Mouse (Mus musculus) thymus, postnatal 14 days (tissue): ENCODE measurements around the gene Maco1.

Experiments used
- DNase-seq: peaks from one replicate; pipeline ENCODE4 v3.0.0; 2021

Gene Maco1

GRCm38 (mm10) chr4:134769081-134769811 lies 83.9 kb downstream of the Maco1 start:
- no peak for DNase-seq

GRCm38 (mm10) chr4:134768226-134768888 lies 84.8 kb downstream of the Maco1 start:
- DNase-seq = no peak

- peak; percentile 84 for DNase-seq
These were observed 85.5 kb downstream of the Maco1 start, which contains the start of gene Ldlrap1 for GRCm38 (mm10) chr4:134767426-134768225. Ldlrap1 (minus strand) TSS chr4:134768024.

GRCm38 (mm10) chr4:134766904-134767425 lies 86.2 kb downstream of the Maco1 start:
- DNase-seq = peak; percentile 33

GRCm38 (mm10) chr4:134766277-134766676 lies 86.9 kb downstream of the Maco1 start:
- no peak for DNase-seq

GRCm38 (mm10) chr4:134764333-134764732 lies 88.8 kb downstream of the Maco1 start:
- no peak for DNase-seq

- no peak for DNase-seq
These were observed 90.8 kb downstream of the Maco1 start for GRCm38 (mm10) chr4:134762360-134762759.

GRCm38 (mm10) chr4:134760793-134761201 lies 92.3 kb downstream of the Maco1 start:
- no peak for DNase-seq

- no peak for DNase-seq
These were observed 92.9 kb downstream of the Maco1 start for GRCm38 (mm10) chr4:134760281-134760680.

GRCm38 (mm10) chr4:134759564-134759963 lies 93.6 kb downstream of the Maco1 start:
- DNase-seq = no peak

DNA sequence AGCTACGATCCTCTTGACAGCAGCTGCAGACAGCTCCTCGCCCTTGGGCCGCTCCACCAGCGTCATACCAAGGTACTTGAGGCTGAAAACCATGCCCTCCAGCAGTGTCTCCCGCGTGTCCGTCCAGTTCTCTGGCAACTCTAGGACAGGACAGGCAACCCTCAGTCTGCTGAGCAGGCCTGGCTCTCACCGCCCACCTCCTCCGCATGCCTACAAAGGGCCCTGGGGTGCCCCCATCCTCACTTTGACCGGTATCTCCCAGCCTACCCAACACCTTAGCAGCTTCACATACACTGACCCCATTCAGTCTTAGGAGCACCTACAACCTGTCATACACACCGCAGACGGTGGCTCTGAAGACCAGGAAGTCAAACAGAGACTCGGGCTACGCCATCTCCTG lies 94.2 kb downstream of the Maco1 start:
- DNase-seq = no peak

- DNase-seq = no peak
These were observed 94.8 kb downstream of the Maco1 start for GRCm38 (mm10) chr4:134758367-134758766.

DNA sequence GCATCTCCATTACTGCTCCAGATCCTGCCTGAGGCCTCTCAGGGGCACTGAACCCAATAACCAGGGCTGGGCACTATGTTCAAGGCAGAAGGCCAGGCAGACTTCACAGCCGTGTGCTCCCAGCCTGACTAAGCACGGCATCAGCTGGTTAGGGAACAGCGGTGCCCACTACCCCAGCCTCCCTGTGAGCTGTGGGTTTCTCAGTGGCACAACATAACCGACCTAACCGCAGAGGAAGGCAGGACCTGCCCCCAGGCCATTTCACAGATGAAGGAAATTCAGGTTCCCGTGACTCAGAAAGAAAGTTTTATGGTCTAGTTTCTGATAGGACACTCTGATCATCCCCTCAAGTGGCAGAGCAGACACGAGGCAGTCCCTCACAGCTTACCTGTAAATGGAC lies 96.2 kb downstream of the Maco1 start:
- DNase-seq = no peak

DNA sequence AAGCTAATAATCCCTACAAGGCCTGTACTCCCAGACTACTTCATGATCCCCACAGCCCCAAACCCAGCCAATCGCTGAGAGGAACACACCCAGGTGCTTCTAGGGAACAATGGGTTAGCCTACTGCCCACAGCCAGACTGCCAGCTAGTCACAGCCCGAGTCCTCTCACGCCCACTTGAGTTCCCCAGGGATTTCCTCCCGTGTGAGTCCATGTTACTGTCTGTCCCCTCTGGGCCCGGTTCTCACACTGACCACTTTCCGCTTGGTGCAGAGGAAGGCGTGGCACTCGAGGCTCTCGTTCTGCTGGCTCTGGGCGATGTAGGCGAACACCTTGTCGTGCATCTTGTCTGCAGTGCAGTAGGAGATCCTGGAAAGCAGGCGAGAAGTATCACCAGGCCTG lies 98.2 kb downstream of the Maco1 start:
- DNase-seq = no peak

DNA sequence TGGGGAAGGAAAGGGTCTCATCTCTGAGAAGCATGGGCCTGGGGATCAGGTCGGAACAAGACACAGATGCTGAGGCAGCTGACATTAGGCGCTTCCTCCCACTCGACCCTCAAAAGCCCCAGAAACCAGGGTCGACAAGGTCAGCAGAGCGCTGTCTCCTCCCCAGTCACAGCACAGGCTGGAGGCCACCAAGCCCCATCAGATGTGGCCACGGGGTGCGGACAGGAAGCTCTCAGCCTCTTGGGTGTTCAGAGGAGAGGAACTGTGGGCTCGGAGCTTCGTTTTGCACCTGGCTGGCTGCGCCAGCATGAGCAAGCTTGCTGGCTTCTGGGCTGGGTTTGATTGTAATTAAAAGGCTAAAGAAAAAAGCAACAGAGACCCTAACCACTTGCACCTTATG lies 98.8 kb downstream of the Maco1 start:
- peak; percentile 72 for DNase-seq

DNA sequence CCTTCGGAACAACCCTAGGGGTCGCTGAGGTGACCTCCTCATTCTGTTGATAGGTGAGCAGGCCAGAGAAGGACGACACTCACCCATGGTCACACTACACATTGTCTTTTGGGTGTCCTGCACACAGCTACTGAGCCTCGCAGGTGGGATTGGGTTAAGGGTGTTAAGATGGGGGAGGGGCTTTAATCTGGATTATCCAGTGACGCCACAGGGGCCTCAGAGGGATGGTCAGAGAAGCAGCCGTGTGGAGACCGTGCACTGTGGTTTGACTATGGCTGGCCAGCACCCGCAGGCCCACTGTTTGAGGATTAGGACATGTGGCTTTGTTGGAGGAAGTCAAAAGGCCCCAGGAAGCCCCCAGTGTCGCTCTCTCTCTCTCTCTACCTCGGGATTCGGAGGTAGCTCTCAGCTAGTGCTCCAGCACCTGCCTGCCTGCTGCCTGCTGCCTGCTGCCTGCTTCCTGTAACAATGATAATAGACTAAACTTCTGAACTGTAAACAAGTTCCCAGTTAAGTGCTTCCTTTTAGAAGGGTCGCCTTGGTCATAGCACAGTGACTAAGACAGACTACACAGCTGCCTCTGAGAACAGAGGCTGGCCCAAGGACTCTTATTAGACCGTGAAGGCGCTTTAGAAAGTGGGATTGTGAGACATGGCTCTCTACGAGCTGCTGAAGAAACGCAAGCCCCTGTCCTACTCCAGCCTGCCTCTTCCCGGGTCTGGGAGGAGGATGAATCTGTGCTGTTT lies 99.5 kb downstream of the Maco1 start:
- DNase-seq = peak; percentile 67

DNA sequence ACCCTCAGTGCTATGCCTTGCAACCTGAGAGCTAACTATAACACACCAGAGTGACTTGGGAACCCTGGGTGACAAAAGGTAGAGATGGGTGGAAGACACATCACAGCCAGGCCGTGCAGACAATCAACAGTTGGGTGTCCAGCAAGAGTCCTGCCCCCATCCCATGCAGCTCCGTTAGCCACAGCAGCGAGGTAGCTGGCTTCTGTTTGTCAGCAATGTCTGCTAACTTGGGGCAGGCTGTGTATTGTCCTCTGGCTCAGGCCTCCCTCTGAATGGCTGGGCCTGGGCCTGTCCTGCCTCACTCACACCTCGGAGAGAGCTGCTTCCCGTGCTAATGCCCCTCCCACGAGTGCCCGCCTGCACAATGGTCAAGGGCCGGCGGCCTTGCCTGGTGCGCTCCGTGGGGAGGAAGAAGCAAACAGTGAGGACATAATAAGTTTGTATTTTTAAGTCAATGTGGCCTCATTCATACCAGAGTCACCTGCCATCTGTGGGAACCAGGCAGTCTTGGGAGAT lies 100.2 kb downstream of the Maco1 start:
- DNase-seq = no peak
